Mouse (Mus musculus): ENCODE results near the gene Txndc8.

DNA sequence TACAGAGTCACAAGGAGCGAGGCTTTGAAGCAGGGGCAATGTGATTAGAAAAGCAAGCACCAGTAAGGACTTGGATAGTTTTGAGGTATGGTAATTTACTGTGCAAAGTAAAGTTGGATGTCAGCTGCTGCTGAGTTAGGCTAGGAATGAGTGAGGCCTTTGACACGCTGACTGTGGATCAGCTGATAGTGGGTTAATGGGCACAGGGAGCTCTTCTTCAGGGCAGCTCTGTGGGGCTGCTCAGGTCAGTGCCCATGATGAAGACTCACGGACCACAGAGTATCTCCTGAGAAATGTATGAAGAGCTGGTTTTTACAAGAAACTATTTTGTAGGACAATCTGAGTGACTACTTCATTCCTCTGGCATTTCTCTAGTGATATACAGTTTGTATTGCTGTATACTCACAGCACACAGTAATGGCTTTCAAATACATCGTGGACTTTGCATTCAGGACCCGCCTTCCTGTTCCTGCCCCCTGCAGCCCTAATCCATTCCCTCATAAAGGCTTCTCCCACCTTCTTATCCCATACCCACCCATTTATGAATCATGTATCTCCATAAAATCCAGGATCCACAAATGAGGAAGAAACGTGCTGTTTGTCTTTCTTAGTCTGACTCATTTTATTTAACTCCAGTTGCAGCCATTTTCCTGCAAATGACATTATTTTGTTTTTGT lies 35.2 kb downstream of the Txndc8 start:
- TF ChIP-seq CTCF (IDR thresholded peaks at IDR 0.05; ENCODE audit: control insufficient read depth, insufficient read depth, insufficient read length) (no peak), MYOG (IDR thresholded peaks at IDR 0.05; ENCODE audit: control insufficient read depth, extremely low read depth, insufficient read length) (no peak), MYOD1 (IDR thresholded peaks at IDR 0.05; ENCODE audit: control insufficient read depth, insufficient read length, low read depth) (no peak), USF1 (IDR thresholded peaks at IDR 0.05; ENCODE audit: low read depth) (no peak), MAX (IDR thresholded peaks at IDR 0.05) (no peak), CEBPB (IDR thresholded peaks at IDR 0.05; ENCODE audit: low read depth) (no peak), FOSL1 (IDR thresholded peaks at IDR 0.05; ENCODE audit: insufficient read depth, low read length, poor library complexity, severe bottlenecking) (no peak)
